In the genomic region with DNA sequence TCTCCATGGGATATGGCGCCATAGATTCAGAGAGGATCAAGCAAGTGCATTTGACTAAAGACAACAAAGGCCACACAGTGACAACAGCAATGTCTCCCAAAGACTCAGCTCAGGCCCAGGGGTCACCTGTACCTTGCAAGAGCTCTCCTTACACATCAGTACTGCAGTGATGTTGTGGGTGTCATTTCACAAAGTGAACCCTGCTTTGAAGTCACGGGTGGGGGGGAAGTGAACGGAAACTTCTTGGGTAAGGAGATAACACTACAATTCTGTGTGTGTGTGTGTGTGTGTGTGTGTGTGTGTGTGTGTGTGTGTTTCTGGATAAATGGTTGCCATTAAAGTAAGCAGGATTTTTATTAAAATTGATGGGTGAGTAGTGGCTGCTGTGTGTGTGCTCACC, we compare ENCODE assay signal across 22 mouse cellular contexts.
"Had no signal": no experiment of that assay in that cellular context is flagged by ENCODE, and none has a peak within 500 bp of the region (broad histone marks: within the 10 kb centered on the region; RNA-seq: fewer than 3 reads in every experiment).

No protein-coding gene starts in this region.

- H3K4me3 ChIP-seq: heart, embryonic 10.5 days; heart, embryonic 12.5 days; hindbrain, embryonic 10.5 days; hindbrain, embryonic 12.5 days; intestine, embryonic 15.5 days; left cerebral cortex, adult 2 months; limb, embryonic 10.5 days; limb, embryonic 12.5 days; liver, embryonic 12.5 days had no signal

- H3K4me2 ChIP-seq: heart, embryonic 12.5 days; hindbrain, embryonic 12.5 days; hindbrain, embryonic 14.5 days; intestine, embryonic 15.5 days; limb, embryonic 12.5 days; liver, embryonic 12.5 days had no signal

- H3K27ac ChIP-seq: heart, embryonic 10.5 days; hindbrain, embryonic 10.5 days; hindbrain, embryonic 12.5 days; hindbrain, embryonic 14.5 days; intestine, embryonic 15.5 days; left cerebral cortex, adult 2 months; limb, embryonic 10.5 days; limb, embryonic 12.5 days; liver, embryonic 12.5 days; liver, embryonic 14.5 days had no signal

- H3K9me3 ChIP-seq: heart, embryonic 10.5 days; heart, embryonic 12.5 days; hindbrain, embryonic 10.5 days; hindbrain, embryonic 12.5 days; intestine, embryonic 15.5 days; limb, embryonic 10.5 days; limb, embryonic 12.5 days; liver, embryonic 12.5 days had no signal

- ATAC-seq: intestine, embryonic 15.5 days; intestine, postnatal 0 days; liver, embryonic 12.5 days had no signal

- H3K9ac ChIP-seq: heart, embryonic 12.5 days; hindbrain, embryonic 12.5 days; hindbrain, embryonic 14.5 days; intestine, embryonic 15.5 days; limb, embryonic 12.5 days; liver, embryonic 12.5 days; liver, embryonic 14.5 days had no signal

- H3K27me3 ChIP-seq: heart, embryonic 12.5 days; hindbrain, embryonic 12.5 days; intestine, embryonic 15.5 days; limb, embryonic 12.5 days; liver, embryonic 12.5 days had no signal

- H3K36me3 ChIP-seq: heart, embryonic 10.5 days; heart, embryonic 12.5 days; hindbrain, embryonic 10.5 days; hindbrain, embryonic 12.5 days; intestine, embryonic 15.5 days; limb, embryonic 10.5 days; limb, embryonic 12.5 days; liver, embryonic 12.5 days had no signal

- DNase-seq: gastrocnemius, postnatal 14 days; gastrocnemius, postnatal 36 days; heart, adult 18-20 months; heart, postnatal 10 days; heart, postnatal 4 days; kidney, adult 18-20 months; kidney, adult 8-10 months; kidney, postnatal 10 days; kidney, postnatal 25 days; liver had no signal
